Mouse (Mus musculus) heart, adult 2 months (tissue): ENCODE data around the gene Mul1.

Experiments
- CTCF ChIP-seq: fragments of 200-600 bp; IDR thresholded peaks from 2 replicates; pipeline ENCODE4 v1.8.1; 2022; ENCODE audit warnings: antibody characterized with exemption, mild to moderate bottlenecking, moderate library complexity
- EP300 ChIP-seq: fragments of 200-500 bp; IDR thresholded peaks from 2 replicates; pipeline ENCODE4 v1.6.1; 2011; ENCODE audit warnings: low read depth, low read length, control low read depth; ENCODE audit not compliant: insufficient read depth
- POLR2A ChIP-seq: fragments of 200-500 bp; IDR thresholded peaks from 2 replicates; pipeline ENCODE4 v1.6.1; 2011; ENCODE audit warnings: mild to moderate bottlenecking, low read depth, low read length, control low read depth; ENCODE audit not compliant: insufficient read depth

- peak; percentile 43 for TF ChIP-seq CTCF
- peak; percentile 89 for TF ChIP-seq POLR2A
- peak; percentile 39; the same call in 1 of the 2 replicates for TF ChIP-seq EP300
Observed at GRCm38 (mm10) chr4:138434347-138435316, at the start of gene Mul1.
